Mouse (Mus musculus) midbrain, embryonic 11.5 days (tissue): ENCODE results near the gene Bud23. TPM values are rescaled to one million over a fixed set of nuclear protein-coding genes. Genes with fewer than 3 reads are reported as not detected.

Source experiments
- ATAC-seq: fragments of 200-750 bp; cut with Nextera tagmentation; 2 replicates; pipeline ENCODE4 v1.8.0; 2017; ENCODE audit warnings: moderate TSS enrichment, moderate library complexity; ENCODE audit not compliant: low FRiP score
- DNase-seq: peaks from one replicate; pipeline ENCODE4 v3.0.0; 2015; ENCODE audit warnings: low spot score; ENCODE audit errors: missing footprints
- H3K27ac ChIP-seq: fragments of 300-500 bp; sonication (generic); 2 replicates; pipeline ENCODE4 v1.5.1; 2014; ENCODE audit warnings: low read depth, low read length
- H3K27me3 ChIP-seq: fragments of 300-500 bp; sonication (generic); 2 replicates; pipeline ENCODE4 v1.6.1; 2014; ENCODE audit warnings: mild to moderate bottlenecking, low read length, moderate library complexity, mixed read lengths; ENCODE audit not compliant: control insufficient read depth, insufficient read depth
- H3K36me3 ChIP-seq: fragments of 300-500 bp; sonication (generic); 2 replicates; pipeline ENCODE4 v1.6.1; 2014; ENCODE audit warnings: mild to moderate bottlenecking, low read length, moderate library complexity, mixed read lengths; ENCODE audit not compliant: control insufficient read depth, insufficient read depth
- H3K4me1 ChIP-seq: fragments of 300-500 bp; sonication (generic); 2 replicates; pipeline ENCODE4 v1.6.1; 2014; ENCODE audit warnings: low read length; ENCODE audit not compliant: control insufficient read depth, insufficient read depth
- H3K4me2 ChIP-seq: fragments of 300-500 bp; sonication (generic); 2 replicates; pipeline ENCODE4 v1.6.1; 2014; ENCODE audit warnings: mild to moderate bottlenecking, moderate library complexity
- H3K4me3 ChIP-seq: fragments of 300-500 bp; sonication (generic); 2 replicates; pipeline ENCODE4 v1.5.1; 2014; ENCODE audit warnings: low read depth, low read length
- H3K9ac ChIP-seq: fragments of 300-500 bp; sonication (generic); 2 replicates; pipeline ENCODE4 v1.6.1; 2014; ENCODE audit warnings: low read length
- H3K9me3 ChIP-seq: fragments of 300-500 bp; sonication (generic); 2 replicates; pipeline ENCODE4 v1.6.1; 2016; ENCODE audit warnings: low read length; ENCODE audit not compliant: control insufficient read depth
- WGBS: fragments of 180-500 bp; shearing (Covaris S2); extraction: QIAGEN DNeasy Blood & Tissue Kit; methylation state at CpG from one replicate; pipeline ENCODE4 v1.1.7; 2014; 5-methylcytosine and 5-hydroxymethylcytosine counted together
- polyA plus RNA-seq: library from polyadenylated mRNA; unstranded; fragments of >200 nt; fragmentation: Nextera tagmentation; extraction: Ambion mirVana; gene quantifications from 2 replicates; pipeline ENCODE4 v1.2.1, GENCODE M21; 2014

The Bud23 gene
- polyA plus RNA-seq, 1 experiment from 2014 or later = 116 TPM

DNA sequence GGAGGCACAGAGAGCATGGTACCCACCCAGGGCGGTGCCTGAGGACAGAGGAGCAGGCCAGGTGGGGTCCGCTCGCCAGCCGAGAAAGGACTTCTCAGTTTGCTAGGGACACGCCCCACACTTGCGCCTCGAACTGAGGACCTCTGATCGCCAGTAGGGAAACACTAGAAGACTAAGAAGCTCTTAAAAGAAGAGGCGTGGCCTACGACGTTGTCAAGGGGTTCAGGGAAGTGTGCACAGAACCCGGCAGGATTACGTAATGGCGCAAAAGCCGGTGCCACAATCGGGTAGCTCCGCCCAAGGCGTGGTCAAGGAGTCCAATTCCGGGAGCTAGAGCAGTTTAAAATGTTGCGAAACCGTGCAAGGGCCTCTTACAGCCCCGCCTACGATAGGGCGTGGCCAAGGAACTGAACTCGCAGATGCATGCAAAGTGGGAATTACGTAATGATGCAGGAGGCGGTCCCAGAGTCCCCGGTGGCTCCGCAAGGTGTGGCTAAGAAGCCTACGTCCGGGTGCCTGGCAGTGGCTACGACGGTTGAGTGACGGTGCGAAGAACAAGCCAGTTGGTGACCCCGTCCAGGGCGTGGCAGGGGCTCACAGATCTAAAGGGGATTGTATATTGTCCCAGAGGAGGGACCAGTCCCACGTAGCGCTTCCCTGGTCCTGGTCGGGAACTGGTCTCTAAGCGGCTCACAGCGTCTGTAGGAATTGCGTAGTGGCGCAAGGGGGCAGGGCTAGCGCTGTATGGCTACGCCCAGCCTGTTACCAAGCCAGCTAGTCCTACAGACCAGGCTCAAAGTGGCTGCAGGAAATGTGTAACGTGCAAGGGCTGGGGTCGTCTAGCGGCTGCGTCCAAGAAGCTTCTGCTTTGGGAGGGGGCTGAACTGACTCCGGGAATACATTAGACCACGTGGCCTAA, 55.8 kb downstream of the Bud23 start, which contains the start of gene Abhd11:
Gene Abhd11, plus strand, starts transcription at position 482 of the 919 bp plus-strand sequence.
- DNase-seq = peak; percentile 100
- under 1% methylated on average over 52 of the region's 52 CpGs for WGBS
- Histone ChIP-seq H3K36me3 (no peaks in the 10 kb centered on the region), H3K9me3 (no peaks in the 10 kb centered on the region), H3K27me3 (no peaks in the 10 kb centered on the region), H3K9ac (peak within 1 kb of the TSS; percentile 73), H3K4me1 (peaks cover 25% of the 10 kb centered on the region), H3K4me3 (peak within 1 kb of the TSS; percentile 54), H3K4me2 (peak within 1 kb of the TSS; percentile 84), H3K27ac (peak within 1 kb of the TSS; percentile 88)
- peak; percentile 90 for ATAC-seq

DNA sequence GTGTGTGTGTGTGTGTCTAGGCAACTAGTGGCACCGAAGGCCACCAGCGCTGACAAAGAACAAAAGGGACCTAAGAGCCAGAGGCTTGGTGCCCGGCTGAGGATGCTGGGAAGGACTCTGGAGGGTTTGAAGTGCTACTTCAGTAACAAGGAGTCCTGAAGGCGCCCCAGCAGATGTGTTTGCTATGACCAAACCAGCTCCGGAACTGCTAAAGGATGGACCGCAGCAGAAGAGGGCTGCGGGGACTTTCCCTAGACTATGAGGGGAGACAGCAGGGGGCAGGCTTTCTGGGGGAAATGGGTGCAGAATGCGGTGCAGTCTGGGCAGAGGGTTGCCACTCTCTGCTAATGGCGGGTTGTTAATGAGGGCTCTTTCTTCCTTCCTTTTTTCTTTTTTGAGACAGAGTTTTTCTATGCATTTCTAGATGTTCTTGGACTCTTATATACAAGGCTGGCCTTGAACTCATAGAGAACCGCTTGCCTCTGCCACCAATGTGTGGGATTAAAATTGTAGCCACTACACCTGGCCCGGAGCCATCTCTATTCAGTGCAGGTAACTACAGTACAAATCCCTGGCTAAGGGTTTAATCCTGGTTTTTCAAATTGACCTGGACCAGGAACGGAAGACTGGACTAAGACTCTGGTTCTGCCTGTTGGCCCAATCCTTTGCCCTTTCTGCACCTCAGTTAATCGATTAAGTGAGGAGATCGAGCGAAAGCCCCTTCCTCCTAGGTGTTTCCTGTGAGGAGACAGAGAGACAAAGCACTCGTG, 56.8 kb downstream of the Bud23 start:
- H3K9me3 ChIP-seq = no peaks in the 10 kb centered on the region
- peak overlapping the region; percentile 73 for H3K9ac ChIP-seq
- 32% methylated on average over 16 of the region's 16 CpGs for WGBS
- DNase-seq (no peak), ATAC-seq (no peak)
- no peaks in the 10 kb centered on the region for H3K27me3 ChIP-seq
- H3K4me2 ChIP-seq = peak overlapping the region; percentile 84
- peaks cover 25% of the 10 kb centered on the region for H3K4me1 ChIP-seq
- H3K27ac ChIP-seq = peak overlapping the region; percentile 88
- no peaks in the 10 kb centered on the region for H3K36me3 ChIP-seq
- H3K4me3 ChIP-seq = peak overlapping the region; percentile 54

Other genes starting within 250 kb of the Bud23 start
- not detected in 2 replicates for gene Tmem270, start 158.2 kb downstream of the Bud23 start, polyA plus RNA-seq
- 3.8 and 3.9 TPM in 2 replicates for gene Cldn13, start 149.4 kb downstream of the Bud23 start, polyA plus RNA-seq
- 9.1 and 9.2 TPM in 2 replicates for gene Mettl27, start 132.6 kb downstream of the Bud23 start, polyA plus RNA-seq
- gene Cldn4, start 118.0 kb downstream of the Bud23 start, polyA plus RNA-seq = 2.5 and 2.7 TPM in 2 replicates
- gene Cldn3, start 78.7 kb downstream of the Bud23 start, polyA plus RNA-seq = 0.59 and 1.4 TPM in 2 replicates
- gene Abhd11, start 55.8 kb downstream of the Bud23 start, polyA plus RNA-seq = 37.8 and 41.2 TPM in 2 replicates
- gene Stx1a, start 41.5 kb downstream of the Bud23 start, polyA plus RNA-seq = 16.1 and 17.7 TPM in 2 replicates
- 30.0 and 30.2 TPM in 2 replicates for gene Dnajc30, start 757 bp downstream of the Bud23 start, polyA plus RNA-seq
- 6.8 and 9.6 TPM in 2 replicates for gene Vps37d, start 13.3 kb upstream of the Bud23 start, polyA plus RNA-seq
- 1.2 and 2.1 TPM in 2 replicates for gene Mlxipl, start 24.9 kb upstream of the Bud23 start, polyA plus RNA-seq
- 20.1 and 21.2 TPM in 2 replicates for gene Tbl2, start 84.7 kb upstream of the Bud23 start, polyA plus RNA-seq
- 39.2 and 42.6 TPM in 2 replicates for gene Bcl7b, start 103.3 kb upstream of the Bud23 start, polyA plus RNA-seq
- gene Baz1b, start 122.3 kb upstream of the Bud23 start, polyA plus RNA-seq = 57.7 and 60.6 TPM in 2 replicates
- 7.6 and 9.9 TPM in 2 replicates for gene Fzd9, start 186.3 kb upstream of the Bud23 start, polyA plus RNA-seq